Mouse (Mus musculus) midbrain, embryonic 10.5 days (tissue): ENCODE data around the gene Capn8. TPM values are rescaled to one million over a fixed set of nuclear protein-coding genes. Genes with fewer than 3 reads are reported as not detected.

Experiments used
- DNase-seq: peaks from one replicate; pipeline ENCODE4 v3.0.0-alpha.2; 2017; ENCODE audit warnings: low spot score
- H3K27ac ChIP-seq: fragments of 300-500 bp; sonication (generic); replicated peaks from 2 replicates; pipeline ENCODE4 v1.5.1; 2016; ENCODE audit warnings: mild to moderate bottlenecking
- H3K27me3 ChIP-seq: fragments of 300-500 bp; sonication (generic); 2 replicates; pipeline ENCODE4 v1.6.1; 2016; ENCODE audit warnings: low read depth, mild to moderate bottlenecking; ENCODE audit not compliant: poor library complexity, severe bottlenecking
- H3K36me3 ChIP-seq: fragments of 300-500 bp; sonication (generic); 2 replicates; pipeline ENCODE4 v1.6.1; 2016; ENCODE audit warnings: mild to moderate bottlenecking, moderate library complexity
- H3K4me1 ChIP-seq: fragments of 300-500 bp; sonication (generic); 2 replicates; pipeline ENCODE4 v1.6.1; 2016
- H3K4me3 ChIP-seq: fragments of 300-500 bp; sonication (generic); 2 replicates; pipeline ENCODE4 v1.5.1; 2016; ENCODE audit warnings: mild to moderate bottlenecking, moderate library complexity
- H3K9me3 ChIP-seq: fragments of 300-500 bp; sonication (generic); replicated peaks from 2 replicates; pipeline ENCODE4 v1.6.1; 2016; ENCODE audit warnings: mild to moderate bottlenecking
- WGBS: fragments of 180-500 bp; shearing (Covaris S2); methylation state at CpG from one replicate; pipeline ENCODE4 v1.1.7; 2016; 5-methylcytosine and 5-hydroxymethylcytosine counted together
- polyA plus RNA-seq: library from polyadenylated mRNA; unstranded; fragments of >200 nt; fragmentation: Nextera tagmentation; extraction: Ambion mirVana; gene quantifications from 2 replicates; pipeline ENCODE4 v1.2.1, GENCODE M21; 2016

The Capn8 gene
- polyA plus RNA-seq, 1 experiment from 2014 or later, result 0.09 TPM

DNA sequence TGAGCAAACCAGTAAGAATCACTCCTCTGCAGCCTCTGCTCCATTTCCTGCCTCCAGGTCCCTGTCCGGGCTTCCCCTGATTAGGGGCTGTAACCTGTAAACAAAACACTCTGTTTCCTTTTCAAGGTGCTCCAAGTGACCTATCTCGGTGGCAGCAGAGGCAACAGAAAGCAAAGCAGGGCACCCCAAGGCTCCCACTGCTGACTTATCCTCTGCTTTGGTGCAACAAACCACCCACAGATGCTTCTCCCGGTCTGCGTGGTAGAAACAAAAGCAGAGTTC lies 106.5 kb downstream of the Capn8 start:
- no peaks in the 10 kb centered on the region for H3K9me3 ChIP-seq
- H3K27ac ChIP-seq, result peak overlapping the region; percentile 63
- H3K4me1 ChIP-seq, result peaks cover 39% of the 10 kb centered on the region
- 50% methylated on average over 4 of the region's 4 CpGs for WGBS
- no peak overlapping the region for H3K4me3 ChIP-seq
- H3K36me3 ChIP-seq, result no peaks in the 10 kb centered on the region
- peaks cover 14% of the 10 kb centered on the region for H3K27me3 ChIP-seq
- DNase-seq, result no peak

DNA sequence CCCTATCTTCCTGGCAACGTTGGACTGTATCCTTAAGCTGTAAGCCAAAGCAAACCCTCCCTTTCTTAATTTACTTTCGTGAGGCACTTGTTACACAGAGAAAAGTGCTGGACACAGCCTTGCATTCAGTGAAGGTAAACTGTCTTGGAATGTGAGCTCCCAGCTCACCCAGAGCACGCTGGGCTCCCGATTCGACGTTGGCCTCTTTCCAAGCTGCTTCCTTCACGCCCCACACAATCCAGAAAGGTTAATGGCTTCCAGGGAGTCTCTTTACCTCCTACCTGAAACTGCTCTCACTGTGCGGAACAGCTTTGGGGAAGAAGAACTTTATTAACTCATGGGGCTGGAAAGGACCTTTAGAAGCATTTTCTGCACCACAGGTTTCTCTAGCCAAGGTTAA lies 110.5 kb downstream of the Capn8 start:
- Histone ChIP-seq H3K27me3 (peaks cover 6% of the 10 kb centered on the region; the same call in 1 of the 2 replicates), H3K27ac (no peak overlapping the region), H3K36me3 (no peaks in the 10 kb centered on the region), H3K4me1 (peaks cover 25% of the 10 kb centered on the region), H3K4me3 (no peak overlapping the region), H3K9me3 (no peaks in the 10 kb centered on the region)
- WGBS, result 90% methylated on average over 8 of the region's 8 CpGs
- no peak for DNase-seq

DNA sequence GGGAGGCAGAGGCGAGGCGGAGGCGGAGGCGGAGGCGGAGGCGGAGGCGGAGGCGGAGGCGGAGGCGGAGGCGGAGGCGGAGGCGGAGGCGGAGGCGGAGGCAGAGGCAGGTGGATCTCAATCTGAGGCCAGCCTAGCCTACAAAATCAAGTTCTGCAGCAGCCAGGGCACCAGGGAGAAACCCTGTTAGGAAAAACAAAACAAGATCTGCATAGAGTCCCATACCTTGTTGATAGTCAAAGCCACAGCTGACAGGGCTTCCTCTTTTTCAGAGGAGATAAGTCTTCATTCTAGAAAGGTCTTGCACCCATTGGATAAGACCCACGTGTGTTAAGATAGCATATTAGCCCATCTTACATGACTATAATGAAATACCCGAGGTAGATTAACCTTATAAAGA lies 113.3 kb downstream of the Capn8 start:
- H3K4me1 ChIP-seq, result peaks cover 5% of the 10 kb centered on the region; the same call in 1 of the 2 replicates
- no peak overlapping the region for H3K27ac ChIP-seq
- no peaks in the 10 kb centered on the region for H3K27me3 ChIP-seq
- no peak for DNase-seq
- no peak overlapping the region for H3K4me3 ChIP-seq
- 93% methylated on average over 17 of the region's 17 CpGs for WGBS
- H3K9me3 ChIP-seq, result no peaks in the 10 kb centered on the region
- H3K36me3 ChIP-seq, result no peaks in the 10 kb centered on the region

DNA sequence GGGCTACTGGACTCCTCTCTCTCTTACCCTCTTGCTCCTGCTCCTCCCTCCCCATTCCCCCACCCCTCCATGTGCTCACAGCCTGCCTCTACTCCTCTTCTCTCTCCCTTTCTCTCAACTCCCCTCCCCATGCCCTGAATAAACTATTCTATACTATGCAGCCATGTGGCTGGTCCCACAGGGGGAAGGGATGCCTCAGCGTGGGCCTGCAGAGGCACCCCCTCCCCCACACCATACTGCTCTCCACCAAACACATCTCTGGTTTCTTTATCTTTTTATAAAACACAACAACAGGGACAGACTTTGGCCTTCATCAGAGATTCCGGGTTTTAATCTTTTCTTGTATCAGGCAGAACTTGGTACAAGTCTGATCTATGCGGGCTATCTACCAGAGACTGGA lies 114.4 kb downstream of the Capn8 start:
- H3K27me3 ChIP-seq, result no peaks in the 10 kb centered on the region
- H3K4me1 ChIP-seq, result peaks cover 5% of the 10 kb centered on the region; the same call in 1 of the 2 replicates
- H3K27ac ChIP-seq, result no peak overlapping the region
- H3K36me3 ChIP-seq, result no peaks in the 10 kb centered on the region
- WGBS, result 71% methylated on average over 3 of the region's 3 CpGs
- no peaks in the 10 kb centered on the region for H3K9me3 ChIP-seq
- no peak for DNase-seq
- no peak overlapping the region for H3K4me3 ChIP-seq

DNA sequence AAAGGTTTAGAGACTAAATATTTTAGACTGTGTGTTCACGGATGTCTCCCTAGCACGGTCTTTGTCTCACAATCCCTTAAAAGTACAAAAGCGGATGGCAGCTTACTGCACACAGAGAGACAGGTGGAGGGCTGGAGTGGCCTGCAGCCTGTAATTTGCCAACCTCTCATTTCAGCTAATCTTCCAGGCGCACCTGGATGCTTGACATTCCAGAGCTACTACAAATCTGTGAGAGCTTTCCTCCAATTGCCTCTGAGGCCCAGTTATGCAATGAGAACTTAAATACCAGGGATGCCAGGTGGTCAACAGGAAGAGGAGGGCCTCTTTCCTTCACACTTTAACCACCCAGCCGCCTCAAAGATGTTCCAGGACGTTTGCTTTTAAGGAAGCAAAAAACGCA lies 114.8 kb downstream of the Capn8 start:
- DNase-seq, result no peak
- peaks cover 5% of the 10 kb centered on the region; the same call in 1 of the 2 replicates for H3K4me1 ChIP-seq
- no peaks in the 10 kb centered on the region for H3K36me3 ChIP-seq
- no peak overlapping the region for H3K27ac ChIP-seq
- WGBS, result 76% methylated on average over 7 of the region's 7 CpGs
- no peaks in the 10 kb centered on the region for H3K9me3 ChIP-seq
- no peaks in the 10 kb centered on the region for H3K27me3 ChIP-seq
- no peak overlapping the region for H3K4me3 ChIP-seq

Other genes with a start within 250 kb of the Capn8 start
- gene Fbxo28, start 223.4 kb upstream of the Capn8 start, polyA plus RNA-seq, result 22.6 and 22.7 TPM in 2 replicates
- gene Trp53bp2, start 155.8 kb upstream of the Capn8 start, polyA plus RNA-seq, result 24.7 and 28.9 TPM in 2 replicates
- 83.2 and 93.6 TPM in 2 replicates for gene Capn2, start 47.4 kb upstream of the Capn8 start, polyA plus RNA-seq
- gene Ccdc185, start 184.2 kb downstream of the Capn8 start, polyA plus RNA-seq, result not detected in 2 replicates
- 16.5 and 19.9 TPM in 2 replicates for gene Susd4, start 198.9 kb downstream of the Capn8 start, polyA plus RNA-seq